Mouse (Mus musculus): ENCODE results near the gene Fzd4. TPM values are rescaled to one million over a fixed set of nuclear protein-coding genes. Genes with fewer than 3 reads are reported as not detected.

Gene Fzd4
- polyA plus RNA-seq, 1 experiment from 2014 or later = 1.7 TPM

DNA sequence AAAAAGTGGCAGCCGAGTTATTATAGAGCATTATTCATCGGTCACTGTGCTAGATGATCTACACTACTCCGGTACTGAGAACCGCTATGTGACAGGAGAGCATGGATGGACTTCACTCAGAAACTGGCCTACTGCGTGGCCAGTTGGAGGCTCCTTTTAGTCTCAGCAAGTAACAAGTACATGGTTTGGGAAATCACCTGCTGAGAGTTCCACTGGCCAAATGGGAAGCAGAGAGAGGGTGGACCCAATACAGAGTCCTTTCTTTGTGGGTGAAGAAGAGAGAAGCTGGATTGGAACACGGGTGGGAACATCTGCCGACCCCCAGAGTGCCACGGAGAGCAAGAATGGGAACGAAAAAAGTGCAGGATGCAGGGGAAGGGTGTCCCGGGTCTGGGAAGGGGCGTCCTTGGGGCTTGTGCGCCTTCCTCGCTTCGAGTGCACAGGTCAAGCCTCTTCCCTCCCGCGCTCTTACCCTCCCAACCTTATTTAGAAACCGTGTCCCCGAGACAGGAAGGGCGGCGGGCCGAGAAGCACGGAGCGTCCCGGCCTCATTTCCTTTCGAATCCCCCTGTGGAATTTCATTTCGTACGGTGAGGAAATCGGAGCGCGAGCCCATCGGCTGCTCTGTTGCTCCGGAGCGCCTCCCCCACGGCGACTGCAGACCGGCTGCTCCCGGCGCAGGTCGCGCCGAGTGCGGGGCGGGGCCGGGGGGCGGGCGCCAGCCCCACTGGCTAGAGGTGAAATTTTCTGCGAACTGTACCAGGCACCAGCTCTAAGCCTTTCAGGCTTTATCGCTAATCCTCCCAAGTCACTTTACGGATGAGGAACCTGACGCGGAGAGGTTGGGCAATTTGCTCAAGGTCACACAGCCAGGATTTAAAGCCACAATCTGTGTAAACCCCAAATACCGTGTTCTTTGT lies 842 bp upstream of the Fzd4 start:
- H3K4me2 ChIP-seq = peak overlapping the region; percentile 99
- H3K27ac ChIP-seq = peak overlapping the region; percentile 74
- peaks cover 10% of the 10 kb centered on the region; the same call in 1 of the 2 replicates for H3K27me3 ChIP-seq (replicated peaks)
- H3K4me3 ChIP-seq = peak overlapping the region; percentile 71
- no peaks in the 10 kb centered on the region for H3K9me3 ChIP-seq
- WGBS = 4% methylated on average over 52 of the region's 52 CpGs
- peak overlapping the region; percentile 65 for H3K9ac ChIP-seq
- H3K36me3 ChIP-seq (replicated peaks) = no peaks in the 10 kb centered on the region
- peaks cover 10% of the 10 kb centered on the region for H3K4me1 ChIP-seq
- ATAC-seq (replicated peaks) = peak; percentile 88

DNA sequence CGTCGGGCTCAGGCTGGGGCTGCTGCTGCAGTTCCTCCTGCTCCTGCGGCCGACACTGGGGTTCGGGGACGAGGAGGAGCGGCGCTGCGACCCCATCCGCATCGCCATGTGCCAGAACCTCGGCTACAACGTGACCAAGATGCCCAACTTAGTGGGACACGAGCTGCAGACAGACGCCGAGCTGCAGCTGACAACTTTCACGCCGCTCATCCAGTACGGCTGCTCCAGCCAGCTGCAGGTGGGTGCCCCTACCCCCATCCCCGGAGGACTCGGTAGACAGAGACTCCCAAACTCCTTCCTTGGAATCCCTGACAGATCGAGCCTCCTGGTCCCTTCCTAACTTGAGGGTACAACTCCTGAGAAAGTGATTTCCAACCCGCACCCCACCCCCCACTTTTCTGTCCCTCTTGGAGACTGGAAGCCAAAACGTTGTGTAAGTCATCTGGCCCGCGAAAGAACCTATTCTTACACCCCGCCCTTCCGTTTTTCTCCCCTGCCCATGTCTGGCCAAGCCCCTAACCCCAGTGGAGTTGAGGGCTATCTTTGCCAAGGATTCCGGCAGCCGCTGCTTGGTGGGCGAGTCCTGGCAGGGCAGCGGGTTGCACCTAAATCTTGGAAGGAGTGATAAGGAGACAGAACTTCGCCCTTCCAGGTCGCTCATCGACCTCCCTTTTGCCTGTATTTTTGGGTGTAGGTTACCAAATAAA lies 732 bp downstream of the Fzd4 start:
- under 1% methylated on average over 34 of the region's 35 CpGs for WGBS
- no peak for ATAC-seq (replicated peaks)
- peak overlapping the region; percentile 71 for H3K4me3 ChIP-seq
- peaks cover 10% of the 10 kb centered on the region for H3K4me1 ChIP-seq
- no peaks in the 10 kb centered on the region for H3K9me3 ChIP-seq
- H3K9ac ChIP-seq = peak overlapping the region; percentile 65
- H3K27me3 ChIP-seq (replicated peaks) = peaks cover 10% of the 10 kb centered on the region; the same call in 1 of the 2 replicates
- peak overlapping the region; percentile 74 for H3K27ac ChIP-seq
- no peaks in the 10 kb centered on the region for H3K36me3 ChIP-seq (replicated peaks)
- peak overlapping the region; percentile 99 for H3K4me2 ChIP-seq

DNA sequence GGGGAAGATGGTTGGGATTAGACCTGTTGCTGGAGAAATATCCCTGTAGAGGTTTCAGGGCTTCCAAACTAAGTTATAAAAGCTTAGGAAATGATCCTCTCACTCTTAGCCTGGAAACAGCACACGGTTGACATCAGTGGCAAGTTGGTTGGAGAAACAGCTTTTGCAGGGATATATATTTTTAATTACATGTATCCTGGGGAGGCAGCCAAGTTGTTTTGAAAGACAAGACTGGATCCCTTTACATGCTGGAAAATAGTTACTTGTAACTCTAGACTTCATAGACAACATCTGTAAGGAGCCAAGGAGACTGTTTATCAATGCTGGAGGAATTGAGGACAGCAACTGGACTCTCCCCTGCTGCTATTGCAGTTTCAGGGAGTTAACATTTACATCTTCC lies 1.9 kb downstream of the Fzd4 start:
- no peak overlapping the region for H3K4me2 ChIP-seq

DNA sequence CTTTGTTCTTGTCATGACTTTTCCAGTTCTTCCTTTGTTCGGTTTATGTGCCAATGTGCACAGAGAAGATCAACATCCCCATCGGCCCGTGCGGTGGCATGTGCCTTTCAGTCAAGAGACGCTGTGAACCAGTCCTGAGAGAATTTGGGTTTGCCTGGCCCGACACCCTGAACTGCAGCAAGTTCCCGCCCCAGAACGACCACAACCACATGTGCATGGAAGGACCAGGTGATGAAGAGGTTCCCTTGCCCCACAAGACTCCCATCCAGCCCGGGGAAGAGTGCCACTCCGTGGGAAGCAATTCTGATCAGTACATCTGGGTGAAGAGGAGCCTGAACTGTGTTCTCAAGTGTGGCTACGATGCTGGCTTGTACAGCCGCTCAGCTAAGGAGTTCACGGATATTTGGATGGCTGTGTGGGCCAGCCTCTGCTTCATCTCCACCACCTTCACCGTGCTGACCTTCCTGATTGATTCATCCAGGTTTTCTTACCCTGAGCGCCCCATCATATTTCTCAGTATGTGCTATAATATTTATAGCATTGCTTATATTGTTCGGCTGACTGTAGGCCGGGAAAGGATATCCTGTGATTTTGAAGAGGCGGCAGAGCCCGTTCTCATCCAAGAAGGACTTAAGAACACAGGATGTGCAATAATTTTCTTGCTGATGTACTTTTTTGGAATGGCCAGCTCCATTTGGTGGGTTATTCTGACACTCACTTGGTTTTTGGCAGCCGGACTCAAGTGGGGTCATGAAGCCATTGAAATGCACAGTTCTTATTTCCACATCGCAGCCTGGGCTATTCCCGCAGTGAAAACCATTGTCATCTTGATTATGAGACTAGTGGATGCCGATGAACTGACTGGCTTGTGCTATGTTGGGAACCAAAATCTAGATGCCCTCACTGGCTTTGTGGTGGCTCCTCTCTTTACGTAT lies 3.1 kb downstream of the Fzd4 start:
- Histone ChIP-seq H3K9ac (no peak overlapping the region), H3K27me3 (replicated peaks) (peaks cover 10% of the 10 kb centered on the region; the same call in 1 of the 2 replicates), H3K27ac (no peak overlapping the region), H3K9me3 (no peaks in the 10 kb centered on the region), H3K4me3 (no peak overlapping the region), H3K4me2 (no peak overlapping the region), H3K36me3 (replicated peaks) (no peaks in the 10 kb centered on the region), H3K4me1 (peaks cover 10% of the 10 kb centered on the region)
- WGBS = 93% methylated on average over 24 of the region's 24 CpGs
- no peak for ATAC-seq (replicated peaks)

More for the DNA sequence above, 1.9 kb downstream of the Fzd4 start:
- Histone ChIP-seq H3K9me3 (no peaks in the 10 kb centered on the region), H3K36me3 (replicated peaks) (no peaks in the 10 kb centered on the region), H3K4me3 (no peak overlapping the region), H3K27ac (no peak overlapping the region), H3K27me3 (replicated peaks) (peaks cover 10% of the 10 kb centered on the region; the same call in 1 of the 2 replicates), H3K9ac (no peak overlapping the region), H3K4me1 (peaks cover 10% of the 10 kb centered on the region)
- no peak for ATAC-seq (replicated peaks)
- WGBS = 67% methylated on average over 1 of the region's 1 CpGs

DNA sequence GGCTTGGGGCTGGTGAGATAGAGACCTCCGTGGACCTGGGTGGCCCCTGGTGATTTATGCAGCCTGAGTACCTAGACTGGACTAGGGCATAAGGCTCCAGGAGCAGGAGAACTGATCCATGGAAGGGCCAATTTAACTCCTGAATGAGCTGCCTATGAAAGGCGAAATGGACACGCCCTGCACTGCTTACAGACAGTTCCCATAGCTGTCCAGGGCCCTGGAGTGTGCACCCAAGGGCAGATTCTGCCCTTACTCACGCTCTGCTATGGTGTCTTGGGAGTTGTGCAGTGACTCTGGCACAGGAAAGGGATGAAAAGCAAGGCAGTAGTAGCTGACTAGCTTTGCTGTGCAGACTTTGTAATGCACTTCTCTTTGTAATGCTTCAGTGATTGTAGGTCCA lies 6.1 kb downstream of the Fzd4 start:
- no peak overlapping the region for H3K27ac ChIP-seq
- no peaks in the 10 kb centered on the region for H3K4me1 ChIP-seq
- no peak overlapping the region for H3K9ac ChIP-seq
- peaks cover under 1% of the 10 kb centered on the region; the same call in 1 of the 2 replicates for H3K27me3 ChIP-seq (replicated peaks)
- H3K9me3 ChIP-seq = no peaks in the 10 kb centered on the region
- 82% methylated on average over 4 of the region's 4 CpGs for WGBS
- no peak overlapping the region for H3K4me3 ChIP-seq
- no peak overlapping the region for H3K4me2 ChIP-seq
- ATAC-seq (replicated peaks) = no peak
- H3K36me3 ChIP-seq (replicated peaks) = no peaks in the 10 kb centered on the region

DNA sequence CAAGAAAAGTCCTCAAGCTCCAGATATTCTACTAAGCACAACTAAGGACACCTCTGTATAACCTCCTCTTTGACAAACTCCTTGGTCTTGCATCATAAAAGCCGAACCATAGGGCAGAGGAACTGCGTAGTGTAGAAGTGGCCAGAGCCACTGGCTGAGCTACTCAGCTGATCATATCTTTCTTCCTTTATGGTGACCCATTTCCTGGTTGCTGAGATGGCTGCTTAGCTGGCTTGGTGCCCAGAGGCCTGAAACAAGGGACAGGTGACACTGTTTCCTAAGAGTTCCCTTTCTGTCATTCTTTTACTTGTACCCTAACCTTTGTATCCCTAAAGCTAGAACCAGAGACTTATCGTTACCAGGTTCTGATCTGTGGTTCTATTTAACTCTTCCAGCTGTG lies 7.2 kb downstream of the Fzd4 start:
- H3K9me3 ChIP-seq = no peaks in the 10 kb centered on the region
- H3K36me3 ChIP-seq (replicated peaks) = no peaks in the 10 kb centered on the region
- H3K27me3 ChIP-seq (replicated peaks) = no peaks in the 10 kb centered on the region; the same call in 1 of the 2 replicates
- no peak overlapping the region for H3K27ac ChIP-seq
- no peak for ATAC-seq (replicated peaks)
- H3K4me1 ChIP-seq = no peaks in the 10 kb centered on the region
- no peak overlapping the region for H3K4me2 ChIP-seq
- no peak overlapping the region for H3K4me3 ChIP-seq
- no peak overlapping the region for H3K9ac ChIP-seq
- whole genome bisulfite sequencing = 89% methylated on average over 3 of the region's 3 CpGs

DNA sequence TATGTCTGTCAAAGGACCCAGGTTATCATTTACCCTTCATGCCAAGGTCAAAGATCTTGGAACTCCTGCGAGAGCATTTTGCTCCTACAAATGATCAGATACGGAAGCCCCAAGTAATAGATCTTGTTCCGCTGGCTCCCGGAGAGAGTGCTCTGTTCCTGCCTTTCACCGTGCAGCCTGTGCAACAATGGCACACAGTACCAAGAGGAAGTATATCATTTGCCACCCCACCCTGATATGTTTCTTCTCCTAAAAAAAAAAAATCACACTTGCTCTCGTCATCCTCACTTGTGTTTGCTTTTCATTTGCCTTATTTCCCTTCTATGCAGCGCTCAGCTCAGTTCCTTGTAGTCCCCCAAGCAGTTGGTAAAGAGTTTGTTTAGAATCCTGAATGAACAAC lies 7.9 kb downstream of the Fzd4 start:
- 88% methylated on average over 7 of the region's 7 CpGs for WGBS
- no peak overlapping the region for H3K27ac ChIP-seq
- no peak for ATAC-seq (replicated peaks)

DNA sequence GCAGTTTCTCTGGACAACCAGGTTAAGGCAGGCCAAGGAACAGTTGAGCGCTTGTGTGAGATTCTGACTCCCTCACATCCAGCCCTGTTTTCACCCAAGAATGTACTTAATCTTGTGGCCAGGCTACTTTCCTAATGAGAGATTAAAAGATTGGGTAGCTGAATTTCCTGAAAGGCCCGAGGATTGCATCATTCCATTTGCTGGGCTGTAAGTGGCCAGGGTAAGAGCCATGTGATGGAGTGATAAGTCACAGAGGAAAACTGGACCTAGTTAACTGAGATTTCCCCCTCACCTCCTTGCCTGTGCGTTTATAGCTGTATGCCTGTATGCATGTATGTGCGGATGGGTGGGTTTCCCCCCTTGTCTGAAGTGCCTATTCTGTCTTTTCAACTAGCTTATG lies 11.9 kb downstream of the Fzd4 start:
- Histone ChIP-seq H3K36me3 (replicated peaks) (no peaks in the 10 kb centered on the region), H3K27ac (no peak overlapping the region), H3K4me3 (no peak overlapping the region), H3K4me2 (no peak overlapping the region), H3K27me3 (replicated peaks) (no peaks in the 10 kb centered on the region), H3K9ac (no peak overlapping the region), H3K9me3 (no peaks in the 10 kb centered on the region), H3K4me1 (no peaks in the 10 kb centered on the region)
- whole genome bisulfite sequencing = 75% methylated on average over 4 of the region's 4 CpGs
- ATAC-seq (replicated peaks) = no peak

More for the DNA sequence above, 7.9 kb downstream of the Fzd4 start:
- Histone ChIP-seq H3K9ac (no peak overlapping the region), H3K27me3 (replicated peaks) (no peaks in the 10 kb centered on the region; the same call in 1 of the 2 replicates), H3K36me3 (replicated peaks) (no peaks in the 10 kb centered on the region), H3K4me2 (no peak overlapping the region), H3K9me3 (no peaks in the 10 kb centered on the region), H3K4me1 (no peaks in the 10 kb centered on the region), H3K4me3 (no peak overlapping the region)

DNA sequence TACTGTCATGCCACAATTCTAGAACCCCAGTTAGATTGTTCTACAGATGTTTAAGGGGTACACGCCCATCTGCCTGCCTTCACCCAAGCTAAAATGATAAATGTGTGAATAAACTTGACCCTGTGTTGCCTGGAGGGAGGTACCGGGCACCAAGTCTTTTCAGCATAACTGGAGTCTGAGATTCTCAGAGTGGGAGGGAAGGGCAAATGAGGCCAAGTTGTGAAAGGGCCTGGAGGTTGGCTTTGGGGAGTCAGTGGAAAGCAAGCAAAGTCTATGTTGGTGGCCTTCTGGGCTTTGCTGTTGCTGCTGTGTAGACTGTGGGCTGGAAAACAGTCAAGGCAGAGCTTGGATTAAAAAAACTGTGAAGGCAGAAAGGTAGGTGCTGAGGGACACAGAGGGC lies 13.6 kb downstream of the Fzd4 start:
- Histone ChIP-seq H3K4me2 (no peak overlapping the region), H3K27ac (no peak overlapping the region), H3K27me3 (replicated peaks) (no peaks in the 10 kb centered on the region), H3K36me3 (replicated peaks) (no peaks in the 10 kb centered on the region), H3K4me1 (no peaks in the 10 kb centered on the region), H3K9me3 (no peaks in the 10 kb centered on the region), H3K9ac (no peak overlapping the region), H3K4me3 (no peak overlapping the region)
- no peak for ATAC-seq (replicated peaks)
- WGBS = 91% methylated on average over 2 of the region's 2 CpGs

DNA sequence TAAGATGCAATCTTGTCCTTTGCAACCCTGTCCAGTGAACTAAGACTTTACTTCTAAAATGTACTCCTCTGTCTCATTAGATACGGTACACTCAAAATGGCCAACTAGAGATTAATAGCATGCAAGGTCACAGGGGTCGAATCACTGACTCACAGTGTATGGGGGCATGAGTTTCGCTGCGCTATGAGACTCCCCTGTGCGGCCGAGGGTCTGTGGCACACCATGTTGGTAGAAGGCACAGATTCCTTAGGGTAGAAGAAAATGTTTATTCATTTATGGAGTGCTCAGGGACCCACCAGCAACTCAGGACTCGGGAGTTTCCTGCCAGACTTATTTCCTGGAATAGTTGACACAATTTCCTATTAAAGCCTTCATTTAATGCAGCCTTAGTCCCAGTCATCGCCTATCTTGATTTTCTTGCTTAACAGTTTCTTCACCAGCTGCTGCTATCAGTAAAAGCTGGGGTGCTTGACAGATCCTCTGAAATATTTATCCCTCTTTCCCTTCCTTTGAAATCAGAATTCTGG lies 14.0 kb downstream of the Fzd4 start:
- Histone ChIP-seq H3K4me3 (no peak overlapping the region), H3K9ac (no peak overlapping the region), H3K9me3 (no peaks in the 10 kb centered on the region), H3K4me2 (no peak overlapping the region), H3K27me3 (replicated peaks) (no peaks in the 10 kb centered on the region), H3K27ac (no peak overlapping the region), H3K4me1 (no peaks in the 10 kb centered on the region), H3K36me3 (replicated peaks) (no peaks in the 10 kb centered on the region)
- WGBS = 80% methylated on average over 8 of the region's 8 CpGs
- peak; percentile 53; the same call in 1 of the 2 replicates for ATAC-seq (replicated peaks)

DNA sequence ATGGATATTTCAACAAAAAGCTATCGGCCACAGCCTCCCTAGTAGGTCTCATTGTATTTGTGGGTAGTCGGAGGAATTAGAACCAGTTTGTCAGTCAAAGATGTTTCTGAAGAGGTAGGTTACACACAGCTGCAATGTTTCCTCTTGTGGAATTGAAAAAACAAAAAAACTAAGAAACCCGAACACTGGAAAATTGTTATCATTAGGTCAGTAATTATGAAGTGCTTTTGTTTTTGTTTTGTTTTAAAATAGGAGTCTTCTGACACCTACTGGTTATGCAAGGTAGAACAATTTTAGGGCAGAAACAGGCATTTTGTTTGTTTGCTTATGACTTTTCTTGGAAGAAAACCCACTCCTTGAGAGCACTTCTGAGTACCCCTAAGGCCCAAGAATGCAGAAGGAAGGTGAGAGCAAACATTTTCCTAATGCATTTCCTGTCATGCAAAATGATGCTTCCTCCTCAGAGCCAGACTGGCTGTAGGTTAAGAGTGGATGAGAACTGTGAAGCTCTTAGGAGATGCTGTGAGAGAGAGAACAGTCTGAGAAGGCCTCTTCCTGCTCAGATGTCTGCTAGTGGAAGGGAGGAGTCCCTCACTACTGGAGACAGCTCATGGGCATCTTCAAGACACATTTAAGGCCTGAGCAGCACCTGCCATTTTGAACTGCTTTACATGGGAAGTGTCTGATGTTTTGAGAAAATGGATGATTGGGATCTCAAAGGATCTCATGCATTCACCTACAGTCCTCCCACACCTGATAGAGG lies 14.9 kb downstream of the Fzd4 start:
- Histone ChIP-seq H3K27me3 (replicated peaks) (no peaks in the 10 kb centered on the region), H3K9me3 (no peaks in the 10 kb centered on the region), H3K36me3 (replicated peaks) (no peaks in the 10 kb centered on the region), H3K27ac (no peak overlapping the region), H3K4me2 (no peak overlapping the region), H3K4me3 (no peak overlapping the region), H3K4me1 (no peaks in the 10 kb centered on the region), H3K9ac (no peak overlapping the region)
- 0 out of 2 replicates have a peak, but pooled peaks have one; percentile 51 for ATAC-seq (replicated peaks)
- WGBS = 58% methylated on average over 3 of the region's 3 CpGs
